Mouse (Mus musculus) lung, embryonic 14.5 days (tissue): ENCODE data around the gene Wrap73. TPM values are rescaled to one million over a fixed set of nuclear protein-coding genes. Genes with fewer than 3 reads are reported as not detected.

Source experiments
- ATAC-seq: fragments of 200-750 bp; cut with Nextera tagmentation; 2 replicates; pipeline ENCODE4 v1.8.0; 2017; ENCODE audit warnings: mild to moderate bottlenecking, moderate TSS enrichment, moderate library complexity; ENCODE audit not compliant: insufficient read depth
- DNase-seq: peaks from one replicate; pipeline ENCODE4 v3.0.0-alpha.2; 2015
- H3K27ac ChIP-seq: fragments of 300-500 bp; sonication (generic); 2 replicates; pipeline ENCODE4 v1.5.1; 2014; ENCODE audit warnings: low read depth, mild to moderate bottlenecking, moderate library complexity
- H3K27me3 ChIP-seq: fragments of 300-500 bp; sonication (generic); 2 replicates; pipeline ENCODE4 v1.6.1; 2014; ENCODE audit warnings: low read length, control low read depth; ENCODE audit not compliant: insufficient read depth
- H3K36me3 ChIP-seq: fragments of 300-500 bp; sonication (generic); 2 replicates; pipeline ENCODE4 v1.6.1; 2014; ENCODE audit warnings: control low read depth; ENCODE audit not compliant: insufficient read depth
- H3K4me1 ChIP-seq: fragments of 300-500 bp; sonication (generic); 2 replicates; pipeline ENCODE4 v1.6.1; 2014; ENCODE audit warnings: antibody characterized with exemption, control low read depth; ENCODE audit not compliant: insufficient read depth
- H3K4me2 ChIP-seq: fragments of 300-500 bp; sonication (generic); 2 replicates; pipeline ENCODE4 v1.6.1; 2014; ENCODE audit warnings: mild to moderate bottlenecking
- H3K4me3 ChIP-seq: fragments of 300-500 bp; sonication (generic); 2 replicates; pipeline ENCODE4 v1.5.1; 2014; ENCODE audit warnings: low read depth, low read length
- H3K9ac ChIP-seq: fragments of 300-500 bp; sonication (generic); 2 replicates; pipeline ENCODE4 v1.6.1; 2014
- H3K9me3 ChIP-seq: fragments of 300-500 bp; sonication (generic); 2 replicates; pipeline ENCODE4 v1.6.1; 2016; ENCODE audit warnings: low read depth, low read length, control low read depth
- CTCF ChIP-seq: IDR thresholded peaks from 2 replicates; pipeline ENCODE4 v1.5.1; 2016; ENCODE audit warnings: antibody characterized with exemption, low read depth
- WGBS: fragments of 180-500 bp; shearing (Covaris S2); extraction: QIAGEN DNeasy Blood & Tissue Kit; methylation state at CpG from one replicate; pipeline ENCODE4 v1.1.7; 2014; 5-methylcytosine and 5-hydroxymethylcytosine counted together
- polyA plus RNA-seq: library from polyadenylated mRNA; unstranded; fragments of >200 nt; fragmentation: Nextera tagmentation; extraction: Ambion mirVana; gene quantifications from 2 replicates; pipeline ENCODE4 v1.2.1, GENCODE M21; 2014

Wrap73 gene
- polyA plus RNA-seq, 1 experiment from 2014 or later = 36.2 TPM

- no peak for TF ChIP-seq CTCF
- Histone ChIP-seq H3K9ac (0 out of 2 replicates have a peak overlapping the region, but pooled peaks have one; percentile 23), H3K4me3 (peak overlapping the region; percentile 52), H3K4me2 (peak overlapping the region; percentile 88), H3K36me3 (no peaks in the 10 kb centered on the region), H3K27ac (no peak overlapping the region), H3K27me3 (peaks cover 48% of the 10 kb centered on the region), H3K4me1 (0 out of 2 replicates have a peak, but pooled peaks cover 3% of the 10 kb centered on the region), H3K9me3 (no peaks in the 10 kb centered on the region)
- peak; percentile 26; the same call in 1 of the 2 replicates for ATAC-seq
- 2% methylated on average over 15 of the region's 15 CpGs for WGBS
- no peak for DNase-seq
Measured at GRCm38 (mm10) chr4:154170021-154170420, 27.8 kb downstream of the Wrap73 start.

DNA sequence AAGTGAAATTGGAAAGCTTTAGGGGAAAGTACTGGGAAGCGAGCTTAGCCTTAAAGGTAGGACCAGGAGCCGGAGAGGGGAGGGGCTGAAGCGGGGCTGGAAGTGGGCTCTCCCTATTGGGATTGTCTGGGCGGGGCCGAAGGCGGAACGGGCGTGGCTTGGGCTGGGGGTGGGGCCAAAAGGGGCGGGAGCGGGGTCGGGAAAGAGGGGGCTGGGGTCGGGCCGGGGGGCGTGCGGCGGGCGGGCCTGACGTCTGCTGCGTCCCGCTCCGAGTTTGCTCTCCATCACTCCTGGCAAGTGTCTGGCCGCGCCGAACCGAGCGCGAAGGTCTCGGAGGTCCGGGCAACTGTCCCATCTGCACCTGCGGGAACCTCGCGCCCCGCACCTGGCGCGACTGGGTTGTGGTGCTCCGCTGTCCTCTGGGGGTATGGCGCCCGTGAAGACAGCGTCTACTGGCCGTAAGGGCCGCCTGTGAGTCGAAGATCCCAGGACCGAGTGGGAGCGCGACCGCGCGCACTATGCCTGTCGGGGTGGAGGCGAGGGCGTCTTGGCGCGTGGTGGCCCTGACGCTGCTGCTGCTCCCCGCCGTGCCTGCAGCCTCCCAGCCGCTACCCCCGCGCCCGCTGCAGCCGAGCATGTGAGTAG lies 28.5 kb downstream of the Wrap73 start, which contains the start of gene Megf6:
Gene Megf6, plus strand, starts transcription at position 225 of the 645 bp plus-strand sequence.
- Histone ChIP-seq H3K36me3 (no peaks in the 10 kb centered on the region), H3K27me3 (peaks cover 48% of the 10 kb centered on the region), H3K9ac (peak within 1 kb of the TSS; percentile 23), H3K4me1 (0 out of 2 replicates have a peak, but pooled peaks cover 3% of the 10 kb centered on the region), H3K4me2 (peak within 1 kb of the TSS; percentile 88), H3K9me3 (no peaks in the 10 kb centered on the region), H3K27ac (no peak within 1 kb of the TSS), H3K4me3 (peak within 1 kb of the TSS; percentile 52)
- ATAC-seq (peak; percentile 78), DNase-seq (peak; percentile 72)
- TF ChIP-seq CTCF = no peak
- WGBS = under 1% methylated on average over 56 of the region's 61 CpGs

DNA sequence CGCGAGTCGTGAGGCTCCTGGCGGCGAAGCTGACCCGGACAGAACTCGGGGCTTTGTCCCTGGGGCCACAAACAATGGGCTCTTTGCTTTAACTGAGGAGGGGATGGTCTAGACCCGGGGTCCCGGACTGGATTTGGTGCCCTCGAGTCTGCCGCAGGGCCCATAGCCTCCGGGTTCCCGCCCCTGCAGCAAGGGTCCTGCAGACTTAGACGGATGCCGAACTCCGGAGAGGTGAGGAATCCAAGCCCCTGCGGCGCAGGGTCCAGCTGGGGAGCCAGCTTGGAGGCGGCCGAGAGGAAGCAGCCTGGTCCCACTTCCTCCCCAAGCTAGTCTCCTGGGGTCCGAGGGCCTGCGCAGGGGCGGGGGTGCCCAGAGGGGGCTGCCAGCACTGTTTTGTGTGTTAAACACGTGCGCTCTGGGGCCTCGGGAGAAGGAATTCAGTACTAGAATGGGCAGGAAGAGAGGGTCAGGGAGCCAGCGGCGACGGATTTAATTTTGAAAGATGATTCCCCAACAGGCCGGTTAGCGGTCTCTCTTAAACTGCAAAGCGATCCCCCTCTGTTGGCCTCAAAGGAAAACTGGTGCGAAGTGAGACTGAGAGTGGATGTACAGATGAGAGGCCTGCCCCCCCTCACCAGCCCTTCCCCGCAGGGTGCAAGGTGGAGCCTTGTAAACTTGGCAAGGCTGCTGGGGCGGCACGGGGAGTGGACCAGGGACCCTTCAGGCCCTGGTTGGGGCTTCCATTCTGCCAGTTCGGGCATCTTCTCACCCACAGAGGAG lies 29.2 kb downstream of the Wrap73 start:
- H3K27ac ChIP-seq = no peak overlapping the region
- peak overlapping the region; percentile 88 for H3K4me2 ChIP-seq
- H3K9me3 ChIP-seq = no peaks in the 10 kb centered on the region
- TF ChIP-seq CTCF = no peak
- 0 out of 2 replicates have a peak, but pooled peaks cover 3% of the 10 kb centered on the region for H3K4me1 ChIP-seq
- peak; percentile 30 for ATAC-seq
- peak overlapping the region; percentile 21 for H3K9ac ChIP-seq
- peak overlapping the region; percentile 52 for H3K4me3 ChIP-seq
- DNase-seq = peak; percentile 36
- 1% methylated on average over 37 of the region's 37 CpGs for WGBS
- H3K27me3 ChIP-seq = peaks cover 48% of the 10 kb centered on the region
- no peaks in the 10 kb centered on the region for H3K36me3 ChIP-seq

- Histone ChIP-seq H3K9me3 (no peaks in the 10 kb centered on the region), H3K4me2 (peak overlapping the region; percentile 88), H3K27ac (no peak overlapping the region), H3K4me3 (peak overlapping the region; percentile 52), H3K4me1 (0 out of 2 replicates have a peak, but pooled peaks cover 3% of the 10 kb centered on the region), H3K27me3 (peaks cover 48% of the 10 kb centered on the region), H3K36me3 (no peaks in the 10 kb centered on the region), H3K9ac (peak overlapping the region; percentile 21; the same call in 1 of the 2 replicates)
- 33% methylated on average over 13 of the region's 13 CpGs for WGBS
- TF ChIP-seq CTCF = no peak
- ATAC-seq (no peak), DNase-seq (no peak)
Measured at GRCm38 (mm10) chr4:154171931-154172604, 29.9 kb downstream of the Wrap73 start.

- Histone ChIP-seq H3K9ac (no peak overlapping the region), H3K4me1 (no peaks in the 10 kb centered on the region), H3K4me2 (no peak overlapping the region), H3K36me3 (no peaks in the 10 kb centered on the region), H3K27me3 (peaks cover 11% of the 10 kb centered on the region), H3K4me3 (no peak overlapping the region), H3K9me3 (no peaks in the 10 kb centered on the region), H3K27ac (no peak overlapping the region)
- DNase-seq (peak; percentile 39), ATAC-seq (peak; percentile 38; the same call in 1 of the 2 replicates)
- no peak for TF ChIP-seq CTCF
- 47% methylated on average over 8 of the region's 8 CpGs for WGBS
Measured at GRCm38 (mm10) chr4:154177257-154177656, 35.1 kb downstream of the Wrap73 start.

- no peak for TF ChIP-seq CTCF
- no peaks in the 10 kb centered on the region for H3K36me3 ChIP-seq
- H3K27me3 ChIP-seq = no peaks in the 10 kb centered on the region
- WGBS = 55% methylated on average over 7 of the region's 7 CpGs
- no peaks in the 10 kb centered on the region for H3K4me1 ChIP-seq
- H3K9ac ChIP-seq = no peak overlapping the region
- DNase-seq (no peak), ATAC-seq (no peak)
- H3K4me3 ChIP-seq = no peak overlapping the region
- no peak overlapping the region for H3K4me2 ChIP-seq
- no peaks in the 10 kb centered on the region for H3K9me3 ChIP-seq
- H3K27ac ChIP-seq = no peak overlapping the region
Measured at GRCm38 (mm10) chr4:154181001-154181400, 38.8 kb downstream of the Wrap73 start.
